Mouse (Mus musculus) liver, postnatal 0 days (tissue): ENCODE measurements around the gene Plcb3.

Source experiments
- CTCF ChIP-seq: sonication (generic); IDR thresholded peaks from 2 replicates; pipeline ENCODE4 v1.5.1; 2016; ENCODE audit warnings: antibody characterized with exemption, low read depth
- EP300 ChIP-seq: IDR thresholded peaks from 2 replicates; pipeline ENCODE4 v1.6.1; 2016; ENCODE audit warnings: antibody characterized with exemption, low read depth, mild to moderate bottlenecking

- no peak for TF ChIP-seq EP300
- no peak for TF ChIP-seq CTCF
These were observed 4.3 kb upstream of the Plcb3 start, which contains the start of gene Fkbp2 for GRCm38 (mm10) chr19:6980381-6981093.
